Mouse (Mus musculus) hindbrain, embryonic 16.5 days (tissue): ENCODE measurements around the gene Wdr62. TPM values are rescaled to one million over a fixed set of nuclear protein-coding genes. Genes with fewer than 3 reads are reported as not detected.

Experiments
- ATAC-seq: fragments of 200-750 bp; cut with Nextera tagmentation; 2 replicates; pipeline ENCODE4 v1.8.0; 2017; ENCODE audit warnings: moderate TSS enrichment, moderate library complexity
- H3K27ac ChIP-seq: fragments of 300-500 bp; sonication (generic); 2 replicates; pipeline ENCODE4 v1.5.1; 2014; ENCODE audit warnings: low read depth, mild to moderate bottlenecking, control low read depth, low read length, moderate library complexity
- H3K27me3 ChIP-seq: fragments of 300-500 bp; sonication (generic); replicated peaks from 2 replicates; pipeline ENCODE4 v1.6.1; 2014; ENCODE audit warnings: low read length; ENCODE audit not compliant: control insufficient read depth, insufficient read depth
- H3K36me3 ChIP-seq: fragments of 300-500 bp; sonication (generic); 2 replicates; pipeline ENCODE4 v1.6.1; 2014; ENCODE audit warnings: mild to moderate bottlenecking, low read length, moderate library complexity, mixed read lengths; ENCODE audit not compliant: control insufficient read depth, insufficient read depth
- H3K4me1 ChIP-seq: fragments of 300-500 bp; sonication (generic); 2 replicates; pipeline ENCODE4 v1.6.1; 2014; ENCODE audit warnings: low read depth, low read length; ENCODE audit not compliant: control insufficient read depth, insufficient read depth
- H3K4me2 ChIP-seq: fragments of 300-500 bp; sonication (generic); 2 replicates; pipeline ENCODE4 v1.6.1; 2014; ENCODE audit warnings: mild to moderate bottlenecking, low read length, control low read depth, moderate library complexity
- H3K4me3 ChIP-seq: fragments of 300-500 bp; sonication (generic); 2 replicates; pipeline ENCODE4 v1.5.1; 2014; ENCODE audit warnings: mild to moderate bottlenecking, low read length, control low read depth, moderate library complexity
- H3K9ac ChIP-seq: fragments of 300-500 bp; sonication (generic); 2 replicates; pipeline ENCODE4 v1.6.1; 2014; ENCODE audit warnings: low read depth, mild to moderate bottlenecking, control low read depth, low read length, moderate library complexity
- H3K9me3 ChIP-seq: fragments of 300-500 bp; sonication (generic); 2 replicates; pipeline ENCODE4 v1.6.1; 2014; ENCODE audit warnings: mild to moderate bottlenecking, low read length, moderate library complexity; ENCODE audit not compliant: control insufficient read depth
- WGBS: fragments of 180-500 bp; shearing (Covaris S2); extraction: QIAGEN DNeasy Blood & Tissue Kit; methylation state at CpG from one replicate; pipeline ENCODE4 v1.1.7; 2014; 5-methylcytosine and 5-hydroxymethylcytosine counted together
- polyA plus RNA-seq: library from polyadenylated mRNA; unstranded; fragments of >200 nt; fragmentation: Nextera tagmentation; extraction: Ambion mirVana; gene quantifications from 2 replicates; pipeline ENCODE4 v1.2.1, GENCODE M21; 2015

Wdr62 gene
- polyA plus RNA-seq, 1 experiment from 2014 or later, result 3.9 TPM

DNA sequence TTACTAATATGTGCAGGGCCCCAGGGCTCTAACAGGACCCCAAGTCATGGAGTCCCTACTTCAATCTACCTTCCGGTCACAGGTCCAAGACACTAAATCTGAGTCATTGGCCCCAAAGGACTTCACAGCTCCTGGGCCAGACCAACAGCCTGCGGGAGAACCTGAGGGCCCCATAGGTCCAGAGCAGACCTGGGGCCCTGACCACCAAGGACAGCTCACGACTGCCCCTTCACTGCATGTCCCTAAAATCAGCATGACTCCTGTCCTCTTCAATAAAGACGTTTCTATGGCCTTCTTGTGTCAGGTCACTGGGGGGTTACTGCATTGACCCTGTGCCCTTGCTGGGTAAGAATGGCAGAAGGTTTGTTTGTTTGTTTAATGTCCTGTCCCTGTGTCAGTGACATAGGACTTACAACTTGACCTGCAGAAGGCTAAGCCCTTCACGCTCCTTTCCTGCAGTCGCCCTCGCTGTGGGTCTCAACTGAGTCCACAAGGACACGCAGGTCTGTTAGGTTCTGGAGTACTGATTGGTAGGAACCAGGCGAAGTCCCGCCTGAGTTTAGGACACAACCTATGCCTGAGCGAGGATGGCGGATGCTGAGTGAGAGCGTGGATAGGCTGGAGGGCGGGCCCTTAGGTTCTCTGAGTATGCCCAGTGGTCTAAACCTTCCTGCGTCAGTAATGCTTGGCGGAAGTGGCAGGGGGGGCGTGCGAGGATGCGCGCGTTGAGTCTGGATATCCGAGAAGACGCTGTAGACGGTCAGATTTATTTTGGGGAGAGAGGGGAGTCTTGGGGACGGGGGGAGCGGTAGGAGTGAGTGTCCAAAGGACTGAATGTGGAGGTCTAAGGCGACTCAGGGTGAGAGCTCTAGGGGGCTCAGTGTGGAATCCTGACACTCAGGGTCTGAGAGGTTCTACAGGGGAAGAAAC is 28.1 kb upstream of the Wdr62 start, which contains the start of gene Alkbh6:
Gene Alkbh6, plus strand, starts transcription at position 642 of the 930 bp plus-strand sequence.
- peak within 1 kb of the TSS; percentile 79 for H3K9ac ChIP-seq
- H3K27me3 ChIP-seq, result no peaks in the 10 kb centered on the region
- H3K9me3 ChIP-seq, result no peaks in the 10 kb centered on the region
- peak; percentile 100 for ATAC-seq
- peaks cover 19% of the 10 kb centered on the region for H3K4me1 ChIP-seq
- peak within 1 kb of the TSS; percentile 73 for H3K4me3 ChIP-seq
- 4% methylated on average over 27 of the region's 27 CpGs for WGBS
- peak within 1 kb of the TSS; percentile 97 for H3K4me2 ChIP-seq
- peak within 1 kb of the TSS; percentile 73 for H3K27ac ChIP-seq
- peaks cover 15% of the 10 kb centered on the region for H3K36me3 ChIP-seq

DNA sequence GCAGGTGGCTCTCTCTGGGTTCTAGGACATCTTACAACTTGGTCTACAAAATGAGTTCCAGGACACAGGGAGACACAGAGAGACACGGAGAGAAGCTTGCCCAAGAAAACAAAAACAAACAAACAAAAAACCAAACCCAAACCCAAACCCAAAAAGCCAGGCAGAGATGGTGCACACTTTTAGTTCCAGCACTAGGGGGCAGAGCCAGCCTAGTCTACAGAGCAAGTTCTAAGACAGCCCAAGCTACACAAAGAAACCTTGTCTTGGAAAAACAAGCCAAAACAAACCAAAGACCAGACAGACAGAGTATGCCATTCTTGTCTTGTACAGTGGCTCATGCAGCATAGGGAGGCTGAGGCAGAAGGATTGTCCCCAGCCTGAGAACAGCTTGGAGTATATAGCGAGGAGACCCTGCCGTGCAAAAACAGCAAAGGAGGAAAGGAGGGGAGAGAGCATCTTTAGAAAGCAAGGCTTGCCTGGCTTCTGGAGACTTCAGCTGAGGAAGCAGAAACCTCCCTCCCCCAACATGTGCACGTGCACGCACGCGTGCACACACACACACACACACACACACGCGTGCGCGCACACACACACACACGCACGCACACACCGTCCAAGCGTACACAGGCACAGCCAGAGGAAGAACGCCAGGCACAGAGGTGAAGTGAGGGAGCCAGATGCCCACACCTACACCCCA is 26.0 kb upstream of the Wdr62 start:
- H3K27ac ChIP-seq, result no peak overlapping the region
- no peak overlapping the region for H3K4me3 ChIP-seq
- H3K9ac ChIP-seq, result no peak overlapping the region
- H3K36me3 ChIP-seq, result peaks cover 33% of the 10 kb centered on the region
- no peak overlapping the region for H3K4me2 ChIP-seq
- ATAC-seq, result no peak
- H3K27me3 ChIP-seq, result no peaks in the 10 kb centered on the region
- H3K9me3 ChIP-seq, result no peaks in the 10 kb centered on the region
- H3K4me1 ChIP-seq, result peaks cover 19% of the 10 kb centered on the region
- WGBS, result 86% methylated on average over 8 of the region's 16 CpGs

DNA sequence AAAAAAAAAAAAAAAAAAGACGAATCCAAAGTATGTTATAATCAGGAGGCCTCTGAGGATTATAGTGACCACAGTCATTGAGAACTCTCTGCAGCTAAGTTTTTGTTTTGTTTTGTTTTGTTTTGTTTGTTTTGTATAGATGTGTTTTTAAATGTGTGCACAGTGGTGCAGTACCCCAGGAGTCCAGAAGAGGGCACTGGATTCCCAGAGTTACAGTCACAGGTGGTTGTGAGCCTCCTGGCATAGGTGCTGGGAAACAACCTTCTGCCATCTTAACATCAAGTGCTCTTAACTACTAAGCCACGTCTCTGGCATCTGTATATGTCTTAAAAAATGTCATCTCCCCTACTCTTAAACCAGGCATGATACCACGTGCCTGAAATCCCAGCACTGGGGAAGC is 20.7 kb upstream of the Wdr62 start:
- H3K4me3 ChIP-seq, result no peak overlapping the region
- no peak overlapping the region for H3K4me2 ChIP-seq
- no peaks in the 10 kb centered on the region for H3K4me1 ChIP-seq
- WGBS, result 56% methylated on average over 3 of the region's 3 CpGs
- H3K36me3 ChIP-seq, result peaks cover 65% of the 10 kb centered on the region
- no peak overlapping the region for H3K9ac ChIP-seq
- no peaks in the 10 kb centered on the region for H3K9me3 ChIP-seq
- H3K27ac ChIP-seq, result no peak overlapping the region
- no peak for ATAC-seq
- H3K27me3 ChIP-seq, result no peaks in the 10 kb centered on the region

DNA sequence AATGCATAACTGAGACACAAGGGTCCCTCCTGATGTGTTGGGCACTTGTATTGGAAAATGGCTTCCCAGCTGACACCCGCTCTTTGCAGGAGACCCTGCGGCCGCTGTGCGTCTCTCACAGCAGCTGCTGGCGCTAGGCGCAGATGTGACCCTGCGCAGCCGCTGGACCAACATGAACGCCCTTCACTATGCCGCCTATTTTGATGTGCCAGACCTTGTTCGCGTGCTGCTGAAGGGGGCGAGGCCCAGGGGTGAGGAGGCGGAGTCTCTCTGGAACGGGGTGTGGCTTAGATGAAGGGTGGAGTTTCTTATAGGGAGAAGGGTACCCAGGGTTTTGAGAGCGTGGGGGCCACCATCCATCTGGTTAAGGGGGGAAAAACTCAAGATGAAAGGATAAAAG is 17.0 kb upstream of the Wdr62 start:
- peaks cover 52% of the 10 kb centered on the region for H3K36me3 ChIP-seq
- no peak overlapping the region for H3K4me2 ChIP-seq
- H3K4me3 ChIP-seq, result no peak overlapping the region
- H3K27ac ChIP-seq, result no peak overlapping the region
- H3K9me3 ChIP-seq, result no peaks in the 10 kb centered on the region
- no peaks in the 10 kb centered on the region for H3K27me3 ChIP-seq
- ATAC-seq, result no peak
- H3K4me1 ChIP-seq, result peaks cover 22% of the 10 kb centered on the region
- no peak overlapping the region for H3K9ac ChIP-seq
- 88% methylated on average over 16 of the region's 16 CpGs for WGBS

DNA sequence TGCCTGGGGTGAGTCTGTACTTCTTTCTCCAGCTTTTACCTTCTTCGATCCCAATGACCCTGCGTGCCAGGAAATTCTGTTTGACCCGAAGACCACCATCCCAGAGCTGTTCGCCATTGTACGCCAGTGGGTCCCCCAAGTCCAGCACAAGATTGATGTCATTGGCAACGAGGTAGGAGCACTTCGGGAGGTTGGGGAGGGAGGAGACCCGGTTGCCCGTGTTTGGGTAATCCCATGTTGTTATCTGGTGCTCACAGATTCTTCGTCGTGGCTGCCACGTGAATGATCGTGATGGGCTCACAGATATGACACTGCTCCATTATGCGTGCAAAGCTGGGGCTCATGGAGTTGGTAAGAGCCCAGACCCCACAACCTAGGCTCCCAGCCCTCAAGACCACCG is 16.6 kb upstream of the Wdr62 start:
- Histone ChIP-seq H3K4me3 (no peak overlapping the region), H3K9ac (no peak overlapping the region), H3K4me2 (no peak overlapping the region), H3K36me3 (peaks cover 47% of the 10 kb centered on the region), H3K9me3 (no peaks in the 10 kb centered on the region), H3K4me1 (peaks cover 22% of the 10 kb centered on the region), H3K27ac (no peak overlapping the region), H3K27me3 (no peaks in the 10 kb centered on the region)
- no peak for ATAC-seq
- WGBS, result 91% methylated on average over 15 of the region's 15 CpGs

DNA sequence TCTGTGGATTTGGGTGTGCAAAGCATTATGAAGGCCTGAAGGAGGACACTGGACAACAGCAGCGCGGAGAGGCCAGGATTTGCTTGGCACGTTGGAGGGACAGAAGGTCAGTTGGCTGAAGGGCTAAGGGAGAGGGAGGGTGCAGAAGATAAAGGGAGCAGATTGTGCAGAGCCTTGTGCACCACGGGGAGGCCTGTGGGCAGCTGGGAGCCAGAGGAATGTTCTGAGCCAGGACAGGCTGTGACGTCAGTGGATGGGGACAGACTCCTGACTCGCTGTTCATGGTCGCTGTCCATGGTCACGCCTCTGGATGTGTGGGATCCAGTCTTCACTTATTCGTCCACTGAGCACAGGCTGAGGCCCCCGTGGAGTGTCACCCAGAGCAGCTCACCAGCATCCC is 14.9 kb upstream of the Wdr62 start:
- Histone ChIP-seq H3K4me1 (peaks cover 29% of the 10 kb centered on the region), H3K36me3 (peaks cover 40% of the 10 kb centered on the region), H3K27ac (no peak overlapping the region), H3K27me3 (no peaks in the 10 kb centered on the region), H3K9ac (no peak overlapping the region), H3K4me2 (no peak overlapping the region), H3K4me3 (no peak overlapping the region), H3K9me3 (no peaks in the 10 kb centered on the region)
- WGBS, result 73% methylated on average over 10 of the region's 10 CpGs
- no peak for ATAC-seq

DNA sequence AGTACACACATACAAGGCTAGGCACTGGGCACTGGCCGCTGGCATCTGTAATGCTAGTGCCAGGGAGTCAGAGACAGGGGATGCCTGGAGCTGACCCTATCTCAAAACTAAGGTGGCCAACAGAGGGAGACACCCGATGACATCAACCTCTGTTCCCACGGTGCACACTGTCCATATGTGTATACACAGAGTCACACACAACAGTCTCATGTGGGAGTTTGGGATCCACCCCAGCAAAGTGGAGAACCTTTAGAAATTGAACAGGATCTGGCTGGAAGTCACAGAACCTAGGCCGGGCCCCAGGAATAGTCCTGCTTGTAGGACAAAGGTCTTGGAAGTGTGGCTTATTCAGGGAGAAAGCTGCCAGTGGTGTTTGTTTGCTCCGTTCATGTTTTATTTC is 14.1 kb upstream of the Wdr62 start:
- H3K9ac ChIP-seq, result no peak overlapping the region
- ATAC-seq, result no peak
- no peak overlapping the region for H3K4me2 ChIP-seq
- WGBS, result 86% methylated on average over 5 of the region's 5 CpGs
- peaks cover 29% of the 10 kb centered on the region for H3K4me1 ChIP-seq
- no peak overlapping the region for H3K27ac ChIP-seq
- peaks cover 35% of the 10 kb centered on the region for H3K36me3 ChIP-seq
- no peak overlapping the region for H3K4me3 ChIP-seq
- no peaks in the 10 kb centered on the region for H3K9me3 ChIP-seq
- H3K27me3 ChIP-seq, result no peaks in the 10 kb centered on the region

DNA sequence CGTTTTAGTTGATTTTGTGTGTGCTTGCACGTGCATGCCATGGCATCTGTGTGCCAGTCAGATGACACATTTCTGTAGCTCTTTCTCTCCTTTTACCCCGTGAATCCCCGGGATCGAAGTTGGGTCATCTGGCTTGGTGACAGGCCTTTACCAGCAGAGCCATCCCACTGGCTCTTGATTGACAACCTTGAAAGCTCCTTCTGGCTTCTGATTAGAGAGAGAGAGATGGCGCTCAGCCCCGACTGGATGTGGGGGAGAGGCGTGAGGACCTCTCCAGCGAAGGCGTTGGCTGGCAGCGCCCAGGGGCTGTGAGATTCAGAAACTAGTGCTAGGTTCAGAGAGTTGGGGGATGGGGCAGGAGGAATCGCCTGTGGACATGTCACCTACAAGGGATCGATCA is 13.6 kb upstream of the Wdr62 start:
- Histone ChIP-seq H3K9ac (no peak overlapping the region), H3K4me3 (no peak overlapping the region), H3K9me3 (no peaks in the 10 kb centered on the region), H3K27me3 (no peaks in the 10 kb centered on the region), H3K4me1 (peaks cover 29% of the 10 kb centered on the region), H3K36me3 (peaks cover 31% of the 10 kb centered on the region), H3K4me2 (no peak overlapping the region), H3K27ac (no peak overlapping the region)
- 71% methylated on average over 13 of the region's 13 CpGs for WGBS
- ATAC-seq, result no peak
